Mouse (Mus musculus) lung, postnatal 0 days (tissue): ENCODE data around the gene Dync1i2. TPM values are rescaled to one million over a fixed set of nuclear protein-coding genes. Genes with fewer than 3 reads are reported as not detected.

Experiments used
- ATAC-seq: fragments of 200-750 bp; cut with Nextera tagmentation; 2 replicates; pipeline ENCODE4 v1.8.0; 2017; ENCODE audit warnings: moderate library complexity
- DNase-seq: peaks from one replicate; pipeline ENCODE4 v3.0.0-alpha.2; 2016; ENCODE audit warnings: low spot score
- H3K27ac ChIP-seq: fragments of 300-500 bp; sonication (generic); 2 replicates; pipeline ENCODE4 v1.5.1; 2014; ENCODE audit warnings: antibody characterized with exemption, mild to moderate bottlenecking, low read length, mixed read lengths
- H3K27me3 ChIP-seq: fragments of 300-500 bp; sonication (generic); replicated peaks from 2 replicates; pipeline ENCODE4 v1.6.1; 2014; ENCODE audit warnings: low read length, mixed read lengths; ENCODE audit not compliant: insufficient read depth
- H3K36me3 ChIP-seq: fragments of 300-500 bp; sonication (generic); 2 replicates; pipeline ENCODE4 v1.6.1; 2014; ENCODE audit warnings: low read length, mixed read lengths; ENCODE audit not compliant: insufficient read depth
- H3K4me1 ChIP-seq: fragments of 300-500 bp; sonication (generic); 2 replicates; pipeline ENCODE4 v1.6.1; 2014; ENCODE audit warnings: antibody characterized with exemption, low read depth, low read length, mixed read lengths; ENCODE audit not compliant: insufficient read depth
- H3K4me2 ChIP-seq: fragments of 300-500 bp; sonication (generic); replicated peaks from 2 replicates; pipeline ENCODE4 v1.6.1; 2014; ENCODE audit warnings: low read depth, mild to moderate bottlenecking, low read length, moderate library complexity, mixed read lengths
- H3K4me3 ChIP-seq: fragments of 300-500 bp; sonication (generic); 2 replicates; pipeline ENCODE4 v1.5.1; 2014; ENCODE audit warnings: low read depth, low read length
- H3K9ac ChIP-seq: fragments of 300-500 bp; sonication (generic); replicated peaks from 2 replicates; pipeline ENCODE4 v1.6.1; 2014; ENCODE audit warnings: low read depth, mild to moderate bottlenecking
- H3K9me3 ChIP-seq: fragments of 300-500 bp; sonication (generic); 2 replicates; pipeline ENCODE4 v1.6.1; 2016; ENCODE audit warnings: low read length, mixed read lengths
- CTCF ChIP-seq: IDR thresholded peaks from 2 replicates; pipeline ENCODE4 v1.5.1; 2016; ENCODE audit warnings: antibody characterized with exemption, mild to moderate bottlenecking
- EP300 ChIP-seq: IDR thresholded peaks from 2 replicates; pipeline ENCODE4 v1.6.1; 2016; ENCODE audit warnings: antibody characterized with exemption, mild to moderate bottlenecking, control low read depth
- WGBS: fragments of 180-500 bp; shearing (Covaris S2); extraction: QIAGEN DNeasy Blood & Tissue Kit; methylation state at CpG from one replicate; pipeline ENCODE4 v1.1.7; 2014; 5-methylcytosine and 5-hydroxymethylcytosine counted together
- polyA plus RNA-seq: library from polyadenylated mRNA; unstranded; fragments of >200 nt; fragmentation: Nextera tagmentation; extraction: Ambion mirVana; gene quantifications from 2 replicates; pipeline ENCODE4 v1.2.1, GENCODE M21; 2015

Gene Dync1i2
- polyA plus RNA-seq, 1 experiment from 2014 or later, result 76.6 TPM

- Histone ChIP-seq H3K4me1 (no peaks in the 10 kb centered on the region), H3K27ac (no peak overlapping the region), H3K27me3 (no peaks in the 10 kb centered on the region), H3K4me3 (no peak overlapping the region), H3K9me3 (no peaks in the 10 kb centered on the region), H3K36me3 (peaks cover 9% of the 10 kb centered on the region; the same call in 1 of the 2 replicates), H3K4me2 (no peak overlapping the region), H3K9ac (no peak overlapping the region)
- no peak for TF ChIP-seq CTCF
- no peak for TF ChIP-seq EP300
- ATAC-seq (no peak), DNase-seq (no peak)
- WGBS, result 57% methylated on average over 4 of the region's 4 CpGs
Observed at GRCm38 (mm10) chr2:71270085-71270484, 58.6 kb downstream of the Dync1i2 start.

- H3K4me3 ChIP-seq, result peak overlapping the region; percentile 29
- WGBS, result 40% methylated on average over 23 of the region's 23 CpGs
- no peaks in the 10 kb centered on the region for H3K27me3 ChIP-seq
- no peaks in the 10 kb centered on the region for H3K9me3 ChIP-seq
- TF ChIP-seq CTCF, result peak; percentile 9
- no peak for TF ChIP-seq EP300
- H3K36me3 ChIP-seq, result no peaks in the 10 kb centered on the region
- no peak overlapping the region for H3K9ac ChIP-seq
- DNase-seq, result peak; percentile 69
- H3K4me1 ChIP-seq, result no peaks in the 10 kb centered on the region
- H3K27ac ChIP-seq, result 0 out of 2 replicates have a peak overlapping the region, but pooled peaks have one; percentile 20
- peak; percentile 73 for ATAC-seq
- peak overlapping the region; percentile 40 for H3K4me2 ChIP-seq
Observed at GRCm38 (mm10) chr2:71273955-71274679, 62.6 kb downstream of the Dync1i2 start.

GRCm38 (mm10) chr2:71275734-71276133 lies 64.2 kb downstream of the Dync1i2 start:
- H3K36me3 ChIP-seq, result no peaks in the 10 kb centered on the region
- H3K9ac ChIP-seq, result no peak overlapping the region
- ATAC-seq (no peak), DNase-seq (no peak)
- 79% methylated on average over 7 of the region's 7 CpGs for WGBS
- H3K4me3 ChIP-seq, result no peak overlapping the region
- H3K9me3 ChIP-seq, result no peaks in the 10 kb centered on the region
- H3K27me3 ChIP-seq, result no peaks in the 10 kb centered on the region
- no peaks in the 10 kb centered on the region for H3K4me1 ChIP-seq
- no peak overlapping the region for H3K27ac ChIP-seq
- TF ChIP-seq CTCF (no peak), EP300 (no peak)
- no peak overlapping the region for H3K4me2 ChIP-seq

GRCm38 (mm10) chr2:71278791-71279775 lies 67.6 kb downstream of the Dync1i2 start:
- no peak overlapping the region for H3K9ac ChIP-seq
- H3K36me3 ChIP-seq, result peaks cover 7% of the 10 kb centered on the region; the same call in 1 of the 2 replicates
- no peak for TF ChIP-seq CTCF
- TF ChIP-seq EP300, result no peak
- DNase-seq, result no peak
- no peak overlapping the region for H3K27ac ChIP-seq
- H3K4me1 ChIP-seq, result no peaks in the 10 kb centered on the region
- H3K4me2 ChIP-seq, result no peak overlapping the region
- no peaks in the 10 kb centered on the region for H3K9me3 ChIP-seq
- no peaks in the 10 kb centered on the region for H3K27me3 ChIP-seq
- 60% methylated on average over 23 of the region's 23 CpGs for WGBS
- H3K4me3 ChIP-seq, result no peak overlapping the region
- no peak for ATAC-seq

GRCm38 (mm10) chr2:71281981-71282380 lies 70.5 kb downstream of the Dync1i2 start:
- H3K9me3 ChIP-seq, result no peaks in the 10 kb centered on the region
- TF ChIP-seq CTCF (no peak), EP300 (no peak)
- H3K27ac ChIP-seq, result no peak overlapping the region
- H3K4me1 ChIP-seq, result no peaks in the 10 kb centered on the region
- H3K4me2 ChIP-seq, result no peak overlapping the region
- H3K27me3 ChIP-seq, result no peaks in the 10 kb centered on the region
- H3K4me3 ChIP-seq, result no peak overlapping the region
- ATAC-seq (no peak), DNase-seq (no peak)
- H3K9ac ChIP-seq, result no peak overlapping the region
- 86% methylated on average over 1 of the region's 1 CpGs for WGBS
- peaks cover 7% of the 10 kb centered on the region; the same call in 1 of the 2 replicates for H3K36me3 ChIP-seq

GRCm38 (mm10) chr2:71290107-71290775 lies 78.7 kb downstream of the Dync1i2 start:
- no peak for DNase-seq
- no peaks in the 10 kb centered on the region for H3K27me3 ChIP-seq
- no peak for TF ChIP-seq EP300
- no peak for TF ChIP-seq CTCF
- WGBS, result 69% methylated on average over 6 of the region's 6 CpGs
- H3K4me2 ChIP-seq, result no peak overlapping the region
- H3K4me3 ChIP-seq, result no peak overlapping the region
- no peaks in the 10 kb centered on the region for H3K36me3 ChIP-seq
- no peaks in the 10 kb centered on the region for H3K9me3 ChIP-seq
- no peak overlapping the region for H3K27ac ChIP-seq
- no peak for ATAC-seq
- H3K4me1 ChIP-seq, result no peaks in the 10 kb centered on the region
- no peak overlapping the region for H3K9ac ChIP-seq
